Mouse (Mus musculus) embryonic fibroblast, embryonic 13.5 days (primary cell): ENCODE results near the gene Nmnat1.

Source experiments
- CTCF ChIP-seq: IDR thresholded peaks from 2 replicates; pipeline ENCODE4 v1.5.1; 2011; ENCODE audit warnings: mild to moderate bottlenecking, control low read depth, low read length, moderate library complexity, borderline replicate concordance; ENCODE audit not compliant: insufficient read depth
- POLR2A ChIP-seq: IDR thresholded peaks from 2 replicates; pipeline ENCODE4 v1.6.1; 2011; ENCODE audit warnings: low read depth, mild to moderate bottlenecking, control low read depth, low read length, moderate library complexity

DNA sequence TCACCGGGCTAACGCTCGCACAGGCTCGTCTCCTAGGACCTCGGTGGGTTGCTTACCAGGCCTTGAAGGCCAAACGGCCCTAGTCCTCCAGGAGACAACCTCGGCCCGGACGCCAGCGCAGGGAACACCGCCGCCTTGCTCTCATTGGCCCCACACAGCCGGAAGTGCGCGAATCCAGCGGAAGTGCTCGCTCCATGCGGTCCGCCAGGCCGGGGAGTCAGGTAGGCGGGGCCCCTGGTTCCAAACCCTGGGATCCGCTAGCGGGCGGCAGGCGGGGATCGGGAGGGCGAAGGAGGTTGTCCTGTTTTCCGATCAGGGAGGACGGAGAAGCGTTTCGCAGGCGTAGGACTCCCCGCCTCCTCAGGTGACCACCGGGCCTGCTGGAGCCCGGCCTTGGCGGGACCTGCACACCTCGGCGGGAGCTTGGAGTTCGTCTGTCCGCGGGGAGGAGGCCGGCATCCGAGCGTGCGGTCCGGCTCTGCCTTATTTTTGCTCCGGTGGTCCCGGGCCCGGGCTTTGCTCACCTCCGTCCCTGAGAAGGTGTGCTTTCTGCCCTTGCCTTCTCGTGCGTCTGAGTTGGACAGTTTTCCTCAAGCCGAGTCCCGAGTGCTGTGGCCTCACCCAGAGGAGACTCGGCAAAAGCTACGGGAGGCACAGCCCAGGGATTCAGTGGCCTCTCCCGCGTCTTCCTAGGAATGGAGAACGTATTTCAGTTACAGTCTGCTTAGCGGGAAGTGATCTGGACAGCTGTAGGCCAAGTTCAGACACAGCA, at the start of gene Nmnat1, which contains the start of gene Lzic:
- no peak for TF ChIP-seq CTCF
- peak; percentile 51 for TF ChIP-seq POLR2A
